Mouse (Mus musculus) large intestine, adult 2 months (tissue): ENCODE measurements around the gene Usp35. TPM values are rescaled to one million over a fixed set of nuclear protein-coding genes. Genes with fewer than 3 reads are reported as not detected.

Source experiments
- DNase-seq: peaks from one replicate; pipeline ENCODE4 v3.0.0-alpha.2; 2012; ENCODE audit warnings: low read depth, low spot score
- WGBS: fragments of 180-500 bp; shearing (Covaris S2); methylation state at CpG from one replicate; pipeline ENCODE4 v1.1.7; 2018; 5-methylcytosine and 5-hydroxymethylcytosine counted together
- polyA plus RNA-seq: library from polyadenylated mRNA; depleted of rRNA; stranded (reverse); fragments of >200 nt; gene quantifications from 2 replicates; pipeline ENCODE4 v1.2.3, GENCODE M21; 2012; rRNA removed

The Usp35 gene
- 2.7 and 5.1 TPM in 2 replicates for polyA plus RNA-seq

DNA sequence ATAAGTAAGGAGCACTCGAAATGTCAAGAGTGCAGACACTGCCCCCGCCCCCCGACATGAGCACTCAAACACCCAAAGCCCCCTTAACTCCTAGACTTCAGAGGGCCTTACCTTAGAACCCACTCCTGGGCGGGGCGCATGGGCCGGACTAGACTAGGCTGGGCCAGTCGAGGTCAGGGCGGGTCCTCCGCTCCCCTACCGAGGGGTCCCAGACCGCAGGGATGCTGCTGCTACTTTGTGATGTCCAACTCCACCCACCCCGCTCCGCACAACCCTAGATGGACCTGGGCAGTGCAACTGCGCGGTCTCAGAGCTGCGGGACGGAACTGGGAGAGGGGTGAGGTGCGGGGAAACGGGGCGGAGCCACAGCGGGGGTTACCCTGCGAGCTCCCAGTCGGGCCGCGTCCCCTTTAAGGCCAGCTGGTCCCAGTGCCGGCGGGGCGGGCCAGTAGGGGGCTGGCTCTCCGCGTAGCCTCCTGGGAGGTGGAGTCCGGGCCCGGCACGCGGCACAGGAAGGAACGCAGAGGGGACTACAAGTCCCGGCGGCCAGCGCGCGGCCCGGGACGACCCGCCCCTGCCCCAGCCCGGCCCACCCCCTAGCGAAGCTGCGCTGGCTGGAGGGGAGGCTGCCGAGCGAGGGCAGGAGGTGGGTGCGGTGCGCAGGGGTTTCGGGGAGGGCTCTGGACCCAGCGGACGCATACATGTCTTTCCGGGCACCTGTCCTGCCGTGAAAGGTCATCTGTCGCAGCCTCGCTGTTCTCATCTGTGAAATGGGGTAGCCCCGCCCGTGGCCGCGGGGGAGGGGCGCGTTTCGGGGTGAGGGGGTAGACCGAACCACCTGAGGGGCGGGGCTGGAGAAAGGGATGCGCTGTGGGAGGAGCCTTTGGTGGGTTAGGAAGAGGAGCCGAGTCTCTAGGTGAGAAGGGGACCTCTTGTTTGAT, at the start of gene Usp35, which contains the start of gene Kctd21:
Gene Usp35, minus strand, starts transcription at position 295 of the 941 bp plus-strand sequence.
Gene Kctd21, plus strand, starts transcription at position 602 of the 941 bp plus-strand sequence.
- 1% methylated on average over 68 of the region's 68 CpGs for WGBS
- peak; percentile 59 for DNase-seq

DNA sequence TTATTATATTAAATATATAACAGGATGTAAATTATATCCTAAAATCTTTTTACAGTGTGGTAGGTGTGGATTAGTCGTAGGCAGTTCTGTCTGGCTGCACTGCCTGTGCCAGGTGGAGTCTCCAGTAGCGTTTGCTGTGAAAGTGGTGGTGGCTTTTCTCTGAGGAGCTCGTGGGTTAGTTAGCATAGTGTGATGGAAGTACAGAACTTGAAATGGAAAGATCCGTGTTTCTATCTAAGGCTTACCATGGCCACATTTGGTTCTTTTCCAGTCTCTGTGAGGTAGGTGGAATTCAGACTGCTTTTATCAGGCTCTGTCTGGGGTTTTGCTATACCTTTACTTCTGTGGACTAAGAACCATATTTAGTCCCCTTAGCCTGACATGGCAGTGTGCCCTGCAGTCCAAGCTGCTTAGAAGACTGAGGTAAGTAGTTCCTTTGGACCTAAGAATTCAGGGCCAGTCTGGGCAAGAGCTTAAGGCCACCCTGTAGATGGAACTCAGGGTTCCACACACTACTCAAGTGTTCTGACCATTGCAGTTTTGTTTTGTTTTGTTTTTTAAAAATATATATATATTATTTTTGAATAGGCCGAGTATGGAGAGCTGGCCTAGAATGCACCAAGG, 48.8 kb upstream of the Usp35 start:
- 91% methylated on average over 5 of the region's 5 CpGs for WGBS
- DNase-seq, result no peak

- 81% methylated on average over 5 of the region's 5 CpGs for WGBS
- no peak for DNase-seq
Observed at GRCm38 (mm10) chr7:97379304-97379703, 47.5 kb upstream of the Usp35 start.

DNA sequence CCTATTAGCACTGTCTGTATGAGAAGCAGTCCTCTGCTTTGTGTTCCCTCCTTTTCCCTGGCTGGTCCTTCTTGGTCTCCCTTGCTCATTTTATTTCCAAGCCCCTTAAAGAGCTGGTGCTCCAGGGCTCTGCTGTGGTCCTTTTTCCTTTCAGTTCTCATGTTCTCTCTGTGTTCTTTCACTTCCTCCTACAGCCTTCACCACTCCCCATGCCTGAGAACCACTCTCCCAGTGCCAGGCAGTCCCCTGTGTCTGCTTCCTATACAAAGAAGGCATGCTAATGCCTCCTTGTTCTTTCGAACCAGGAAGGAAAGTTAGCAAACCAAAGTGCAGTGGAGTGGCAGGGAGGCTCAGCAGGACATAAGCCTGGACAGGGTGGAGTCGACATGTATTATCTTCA, 44.1 kb upstream of the Usp35 start:
- no peak for DNase-seq
- 55% methylated on average over 2 of the region's 2 CpGs for WGBS

DNA sequence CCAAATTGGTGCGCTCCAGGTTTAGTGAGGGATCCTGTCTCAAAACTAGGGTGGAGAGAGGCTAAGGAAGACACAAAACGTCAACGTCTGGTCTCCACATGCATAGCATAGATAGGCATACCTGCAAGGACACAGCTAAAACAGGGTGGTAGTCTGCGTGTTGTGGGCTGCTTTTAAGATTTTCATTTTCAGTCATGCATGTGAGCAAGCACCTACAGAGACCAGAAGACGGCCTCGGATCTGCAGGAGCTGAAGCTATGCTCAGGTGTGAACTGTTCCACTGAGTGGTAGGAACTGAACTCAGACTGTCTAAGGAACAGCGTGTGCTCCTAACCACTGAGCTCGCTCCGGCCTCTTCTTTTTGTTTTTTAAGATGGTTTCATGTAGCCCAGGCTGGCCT, 43.3 kb upstream of the Usp35 start:
- DNase-seq, result no peak
- WGBS, result 92% methylated on average over 9 of the region's 9 CpGs

- 75% methylated on average over 1 of the region's 1 CpGs for WGBS
- DNase-seq, result no peak
Observed at GRCm38 (mm10) chr7:97365887-97366286, 34.1 kb upstream of the Usp35 start.

GRCm38 (mm10) chr7:97361467-97361866, 29.6 kb upstream of the Usp35 start:
- 48% methylated on average over 4 of the region's 4 CpGs for WGBS
- no peak for DNase-seq

DNA sequence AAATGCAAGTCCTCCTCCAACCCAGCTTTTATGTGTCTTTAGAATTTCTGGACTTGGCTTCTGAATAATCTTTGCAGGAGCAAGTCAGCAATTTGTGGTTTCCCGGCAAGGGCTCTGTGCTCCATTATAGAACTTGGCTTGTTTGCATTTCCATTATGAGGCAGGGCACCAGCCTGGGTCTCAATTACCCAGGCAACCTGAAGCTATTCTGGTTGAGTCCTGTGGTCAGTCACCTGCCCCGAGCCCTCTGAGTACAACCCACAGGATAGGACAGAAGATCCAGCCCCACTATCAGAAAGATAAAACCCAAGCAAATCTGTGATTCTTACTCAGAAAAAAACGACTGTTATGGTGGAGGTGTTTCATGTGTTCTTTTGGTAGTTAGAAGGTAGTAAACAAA, 29.1 kb upstream of the Usp35 start:
- WGBS, result 59% methylated on average over 3 of the region's 3 CpGs
- DNase-seq, result no peak

- DNase-seq, result no peak
Observed at GRCm38 (mm10) chr7:97360166-97360565, 28.3 kb upstream of the Usp35 start.

DNA sequence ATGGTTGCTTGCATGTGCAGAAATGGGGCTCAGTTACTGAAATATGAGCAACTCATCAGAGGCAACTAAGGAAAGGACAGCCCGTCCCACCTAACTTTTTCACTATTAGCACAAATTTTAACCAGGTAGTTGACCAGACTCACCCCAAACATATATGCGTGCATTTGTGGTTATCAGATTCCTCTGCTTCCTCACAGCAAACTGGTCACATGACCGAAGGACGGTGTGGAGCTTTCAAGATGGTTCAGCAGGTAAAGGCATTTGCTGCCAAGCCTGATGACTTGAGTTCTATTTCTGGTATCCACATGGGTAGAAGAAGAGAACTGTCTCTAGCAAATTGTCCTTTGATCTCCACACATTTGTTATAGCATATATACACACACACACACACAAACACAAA, 26.5 kb upstream of the Usp35 start:
- 89% methylated on average over 4 of the region's 4 CpGs for WGBS
- DNase-seq, result no peak

More at GRCm38 (mm10) chr7:97360166-97360565, 28.3 kb upstream of the Usp35 start:
- 60% methylated on average over 5 of the region's 5 CpGs for WGBS

- 71% methylated on average over 3 of the region's 3 CpGs for WGBS
- DNase-seq, result no peak
Observed at GRCm38 (mm10) chr7:97357840-97358239, 26.0 kb upstream of the Usp35 start.

DNA sequence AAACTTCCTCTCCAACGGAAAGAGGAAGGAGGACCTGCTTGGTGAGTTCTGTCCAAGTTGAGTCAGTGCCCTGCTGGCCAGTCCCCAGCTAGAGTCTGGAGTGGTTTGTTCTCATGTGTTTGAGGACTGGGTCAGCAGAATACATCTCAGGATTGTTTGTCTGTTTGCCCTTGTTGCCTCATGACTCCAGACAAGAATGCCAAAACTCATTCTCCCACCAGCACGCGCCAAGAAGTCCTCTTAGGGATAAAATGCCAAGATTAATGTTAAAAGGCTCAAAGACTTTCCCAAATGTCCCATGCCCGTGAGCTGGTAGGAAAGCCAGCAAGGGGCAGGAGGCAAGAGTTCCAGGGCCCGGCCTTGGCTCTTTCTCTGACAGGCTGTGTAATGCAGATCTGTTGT, 25.1 kb upstream of the Usp35 start:
- no peak for DNase-seq
- 59% methylated on average over 5 of the region's 5 CpGs for WGBS

GRCm38 (mm10) chr7:97356253-97356652, 24.4 kb upstream of the Usp35 start:
- 40% methylated on average over 5 of the region's 5 CpGs for WGBS
- DNase-seq, result no peak

DNA sequence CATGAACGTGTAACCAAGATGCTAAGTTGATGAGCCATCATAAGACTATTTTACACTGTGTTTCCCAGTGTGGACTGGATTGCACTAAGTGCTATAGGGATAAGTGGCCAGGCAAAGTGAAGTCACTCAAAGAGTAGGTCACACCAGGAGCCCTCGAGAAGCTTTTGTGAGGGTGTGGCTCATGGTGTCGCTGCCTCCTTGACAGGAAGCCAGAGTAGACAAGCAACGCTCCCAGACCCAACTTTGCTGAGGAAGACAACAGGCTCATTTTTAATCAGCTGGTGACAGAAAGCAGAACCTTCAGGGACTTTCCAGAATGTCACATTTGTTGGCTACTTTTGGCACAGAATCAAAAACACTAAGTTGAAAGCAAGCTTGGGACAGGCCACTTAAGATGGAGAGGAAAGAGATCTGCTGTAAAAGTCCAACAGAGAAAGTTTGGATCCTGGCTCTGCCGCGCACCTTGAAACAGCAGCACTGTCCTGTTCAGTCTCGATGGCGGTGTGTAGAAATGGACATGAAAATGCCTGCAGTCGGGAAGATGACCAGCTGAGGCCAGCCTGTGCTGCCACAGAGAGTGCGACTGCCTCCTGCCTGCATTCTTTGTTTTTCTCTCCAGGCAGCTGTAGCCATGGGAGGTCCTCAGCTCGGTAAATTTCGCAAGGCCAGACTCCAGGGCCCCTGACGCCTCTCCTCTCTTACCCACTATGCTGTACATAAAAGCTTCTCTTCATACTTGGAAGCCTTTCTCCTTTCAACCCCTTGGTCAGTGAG, 23.4 kb upstream of the Usp35 start:
- no peak for DNase-seq
- 49% methylated on average over 13 of the region's 13 CpGs for WGBS

DNA sequence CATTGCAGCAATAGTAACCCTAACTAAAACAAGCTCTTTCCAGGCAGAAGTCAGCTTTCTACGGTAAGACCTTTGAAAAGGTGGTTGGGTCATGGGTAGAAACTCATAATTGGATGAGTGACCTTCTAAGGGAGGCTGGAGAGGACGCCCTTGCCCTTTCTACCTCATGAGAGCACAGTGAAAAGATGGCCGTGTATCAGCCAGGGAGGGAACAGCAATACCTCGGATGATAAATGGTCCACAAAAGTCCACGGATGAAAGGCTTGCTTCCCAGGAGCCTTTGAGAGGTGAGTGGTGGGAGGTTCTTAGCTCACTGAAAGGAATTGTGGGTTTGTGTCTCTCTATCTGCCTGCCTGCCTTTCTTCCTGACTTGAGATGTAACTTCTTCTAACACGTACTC, 21.5 kb upstream of the Usp35 start:
- DNase-seq, result no peak
- 95% methylated on average over 6 of the region's 6 CpGs for WGBS

- 89% methylated on average over 11 of the region's 11 CpGs for WGBS
- DNase-seq, result no peak
Observed at GRCm38 (mm10) chr7:97351792-97352513, 20.1 kb upstream of the Usp35 start.

- WGBS, result 96% methylated on average over 5 of the region's 5 CpGs
- no peak for DNase-seq
Observed at GRCm38 (mm10) chr7:97350891-97351290, 19.1 kb upstream of the Usp35 start.

DNA sequence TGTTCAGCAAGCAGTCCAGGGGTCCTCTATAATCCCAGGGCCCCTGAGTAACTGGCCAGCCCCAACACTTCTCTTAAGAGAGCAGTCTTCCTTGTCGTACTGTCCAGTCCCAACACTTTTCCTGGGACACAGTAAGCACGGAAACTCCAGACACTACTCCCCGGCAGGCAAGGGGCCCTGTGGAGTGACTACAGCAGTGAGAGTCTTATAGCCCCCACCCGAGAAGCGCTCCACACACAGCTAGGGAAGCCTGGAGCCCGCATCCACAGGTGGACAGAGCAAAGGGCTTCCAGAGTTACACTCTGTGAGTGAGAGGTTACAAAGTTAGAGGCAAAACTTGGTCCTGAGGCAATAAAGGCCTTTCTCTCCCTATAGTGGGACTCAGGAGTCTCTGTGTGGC, 17.6 kb upstream of the Usp35 start:
- DNase-seq, result no peak
- 94% methylated on average over 6 of the region's 6 CpGs for WGBS

DNA sequence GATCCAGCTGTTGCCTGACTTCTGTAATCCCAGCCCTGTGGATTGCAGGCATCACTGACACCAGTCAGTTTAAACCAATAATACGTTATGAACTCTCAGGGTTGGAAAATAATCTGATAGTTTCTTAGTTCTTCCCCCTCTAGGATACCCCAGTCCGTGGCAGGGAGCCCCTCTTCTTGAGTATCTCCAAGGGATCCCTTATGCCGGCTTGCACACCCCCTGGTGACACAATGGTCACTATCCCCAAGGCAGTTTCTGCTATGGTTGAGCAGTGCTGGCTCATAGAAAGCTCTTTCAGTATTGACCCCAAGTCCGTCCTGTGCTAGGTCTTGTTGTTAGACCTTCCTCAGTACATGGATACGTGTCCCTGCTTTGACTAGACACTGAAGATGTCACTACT, 17.0 kb upstream of the Usp35 start:
- 89% methylated on average over 5 of the region's 5 CpGs for WGBS
- no peak for DNase-seq

GRCm38 (mm10) chr7:97348318-97348717, 16.5 kb upstream of the Usp35 start:
- WGBS, result 93% methylated on average over 3 of the region's 3 CpGs
- DNase-seq, result no peak
